Mouse (Mus musculus) kidney, postnatal 14 days (tissue): Measurements from ENCODE around the gene Enpp3.
"Not testable (repeated sequence)": the region's sequence is repeated elsewhere in the genome, so short reads cannot be mapped to it uniquely, and the experiment has no call there.

Experiments used
- DNase-seq: peaks from one replicate; pipeline ENCODE4 v3.0.0; 2022; ENCODE audit warnings: mixed read lengths

The Enpp3 gene

GRCm38 (mm10) chr10:24821990-24822676, 20.5 kb downstream of the Enpp3 start:
- no peak for DNase-seq

- DNase-seq = no peak
Observed at GRCm38 (mm10) chr10:24819526-24819925, 23.1 kb downstream of the Enpp3 start.

- DNase-seq = peak; percentile 50
Observed at GRCm38 (mm10) chr10:24810639-24811038, 32.0 kb downstream of the Enpp3 start.

GRCm38 (mm10) chr10:24806756-24807155, 35.9 kb downstream of the Enpp3 start:
- no peak for DNase-seq

DNA sequence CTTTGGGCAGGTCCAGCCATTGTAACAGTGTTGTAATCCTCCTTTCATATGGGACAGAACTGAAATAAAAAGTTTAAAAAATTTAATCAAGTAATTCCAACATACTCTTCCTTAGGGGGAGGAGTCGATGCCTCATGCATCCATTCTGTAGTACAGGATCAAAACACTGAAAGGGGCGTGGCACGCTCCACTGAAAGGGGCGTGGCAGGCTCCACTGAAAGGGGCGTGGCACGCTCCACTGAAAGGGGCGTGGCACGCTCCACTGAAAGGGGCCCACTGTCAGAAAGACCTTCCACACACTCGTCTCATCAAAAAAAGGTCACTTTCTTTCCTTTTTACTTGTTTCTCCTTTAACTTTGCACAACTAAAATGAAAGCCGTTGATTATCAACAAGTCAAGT, 36.7 kb downstream of the Enpp3 start:
- DNase-seq = no peak

DNA sequence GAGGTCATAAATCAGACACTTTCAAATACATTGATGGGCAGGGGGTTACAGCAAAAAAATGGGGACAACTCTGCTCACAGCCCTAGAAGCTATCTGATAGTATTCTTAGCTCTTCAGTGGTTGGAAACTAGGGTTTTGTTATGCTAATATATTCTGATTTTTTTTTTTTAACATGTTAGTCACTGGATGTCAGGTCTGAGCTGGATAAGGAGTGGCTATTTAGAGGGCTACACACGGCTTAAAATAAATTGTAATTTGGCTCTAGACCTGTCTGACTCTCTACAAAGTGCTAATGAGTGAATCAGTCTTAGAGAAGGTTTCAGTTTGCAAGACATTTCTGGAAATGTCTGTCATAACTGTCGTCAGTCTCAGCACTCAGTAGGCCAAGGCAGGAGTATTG, 37.5 kb downstream of the Enpp3 start:
- no peak for DNase-seq

GRCm38 (mm10) chr10:24802742-24803244, 39.8 kb downstream of the Enpp3 start:
- not testable (repeated sequence) for DNase-seq

DNA sequence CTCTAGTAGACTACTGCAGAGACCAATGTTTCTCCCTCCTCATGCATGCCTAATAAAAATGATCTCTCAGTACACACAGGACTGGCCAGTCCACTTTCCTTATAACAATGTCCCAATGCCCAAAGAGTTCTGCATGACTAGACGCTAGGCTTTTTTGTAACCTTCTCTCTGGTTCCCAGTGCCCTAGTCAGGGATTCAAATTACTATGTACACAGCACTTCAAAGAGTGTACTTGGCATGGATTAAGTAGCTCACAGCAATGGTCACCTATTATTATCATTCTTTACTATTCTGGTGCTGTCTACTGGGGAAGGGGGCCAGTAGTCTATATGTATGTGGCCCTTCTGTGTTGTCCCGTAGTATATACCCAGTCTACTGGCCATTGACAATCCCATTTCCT, 40.8 kb downstream of the Enpp3 start:
- no peak for DNase-seq

- peak; percentile 67 for DNase-seq
Observed at GRCm38 (mm10) chr10:24797246-24797645, 45.4 kb downstream of the Enpp3 start.

GRCm38 (mm10) chr10:24792756-24793155, 49.9 kb downstream of the Enpp3 start:
- DNase-seq = no peak

GRCm38 (mm10) chr10:24789747-24790545, 52.7 kb downstream of the Enpp3 start:
- DNase-seq = peak; percentile 57

- no peak for DNase-seq
Observed at GRCm38 (mm10) chr10:24785345-24785744, 57.3 kb downstream of the Enpp3 start.

GRCm38 (mm10) chr10:24784624-24785276, 57.9 kb downstream of the Enpp3 start:
- no peak for DNase-seq

- DNase-seq = no peak
Observed at GRCm38 (mm10) chr10:24783946-24784345, 58.7 kb downstream of the Enpp3 start.

DNA sequence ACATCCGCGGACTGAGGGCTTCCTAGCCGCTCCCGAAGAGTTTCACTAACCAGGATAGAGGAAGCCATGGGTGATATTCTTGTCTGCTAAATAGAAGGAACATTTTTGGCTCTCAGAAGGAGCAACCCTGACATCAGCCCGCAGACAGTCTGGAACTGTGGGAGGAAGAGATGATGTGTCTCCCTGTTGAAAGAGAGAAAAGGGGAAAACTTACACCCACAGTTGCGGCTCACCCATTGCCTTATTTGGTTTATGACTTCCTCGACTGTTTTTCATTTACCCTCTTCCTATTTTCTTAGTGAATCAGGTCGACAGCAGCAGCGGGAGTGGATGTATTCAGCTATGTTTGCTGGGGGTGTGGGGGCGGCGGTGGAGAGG, 64.0 kb downstream of the Enpp3 start:
- DNase-seq = no peak

GRCm38 (mm10) chr10:24777916-24778642, 64.5 kb downstream of the Enpp3 start:
- peak; percentile 80 for DNase-seq

GRCm38 (mm10) chr10:24769496-24769895, 73.1 kb downstream of the Enpp3 start:
- DNase-seq = no peak

DNA sequence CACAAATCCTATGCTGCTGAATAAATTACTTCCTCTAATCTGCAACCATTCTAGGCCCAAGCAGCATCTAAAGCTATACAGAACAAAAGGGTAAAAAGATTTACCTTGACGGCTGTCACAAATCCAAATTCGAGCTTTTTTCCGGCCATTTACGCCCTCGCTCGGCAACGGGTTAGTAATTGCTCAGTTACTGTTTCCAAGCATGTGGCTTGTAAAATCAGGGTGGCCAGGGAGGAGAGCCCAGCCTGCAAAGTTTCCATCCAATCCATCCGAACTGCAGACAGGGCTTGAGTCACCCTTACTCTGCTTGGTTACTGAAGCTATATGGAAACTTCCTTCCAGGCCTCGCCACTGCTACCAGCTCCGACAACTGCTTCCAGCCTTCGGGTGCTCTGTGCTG, 74.9 kb downstream of the Enpp3 start:
- no peak for DNase-seq

DNA sequence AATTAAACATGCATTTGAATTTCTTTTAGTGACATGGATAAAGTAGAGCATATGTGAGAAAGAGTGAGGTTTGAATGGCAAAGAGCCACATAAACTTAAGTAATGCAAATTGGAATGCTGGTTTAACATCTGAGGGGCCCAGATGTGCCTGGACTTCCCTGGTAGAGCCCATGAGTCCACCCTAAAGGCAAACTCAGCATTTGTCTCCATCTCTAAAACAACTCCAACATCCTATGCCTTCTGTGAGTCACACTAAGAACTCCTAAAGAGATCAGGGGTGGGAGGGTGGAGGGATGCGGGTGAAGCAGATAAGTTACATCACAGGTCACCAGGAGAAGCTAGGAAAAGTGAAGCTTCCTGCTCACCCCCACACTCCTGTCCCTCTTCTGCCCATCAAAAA, 76.6 kb downstream of the Enpp3 start:
- no peak for DNase-seq

- DNase-seq = no peak
Observed at GRCm38 (mm10) chr10:24765151-24765755, 77.4 kb downstream of the Enpp3 start.

DNA sequence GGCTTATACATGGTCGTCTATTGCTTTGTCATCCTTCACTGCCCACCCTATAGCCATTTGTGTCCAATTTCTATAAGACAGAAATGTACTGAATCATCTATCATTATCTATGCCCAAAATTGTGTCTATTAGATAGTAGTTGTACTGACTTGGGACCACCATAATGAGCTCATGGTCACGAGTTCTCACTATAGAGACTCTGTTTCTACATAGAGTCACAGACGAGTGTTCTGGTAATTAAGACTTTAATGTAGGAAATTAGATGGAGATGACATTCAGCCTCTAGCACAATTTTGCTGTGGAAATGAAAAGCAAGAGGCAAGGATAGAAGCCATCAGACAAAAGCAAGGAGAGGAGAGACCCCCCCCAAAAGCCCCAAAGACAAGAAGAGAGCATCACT, 78.0 kb downstream of the Enpp3 start:
- DNase-seq = no peak

- no peak for DNase-seq
Observed at GRCm38 (mm10) chr10:24763257-24763656, 79.4 kb downstream of the Enpp3 start.
